Mouse (Mus musculus): ENCODE results near the gene Acaca. TPM values are rescaled to one million over a fixed set of nuclear protein-coding genes. Genes with fewer than 3 reads are reported as not detected.

Gene Acaca
- polyA plus RNA-seq, 1 experiment = 52.2 TPM

GRCm38 (mm10) chr11:84172539-84173435 lies 43.3 kb downstream of the Acaca start:
- Histone ChIP-seq H3K4me3 (ENCODE audit: insufficient read depth, low read length) (no peak overlapping the region), H3K27ac (ENCODE audit: insufficient read depth, low read length) (no peak overlapping the region), H3K4me1 (ENCODE audit: control insufficient read depth, insufficient read depth, low read length) (no peaks in the 10 kb centered on the region)
- no peak for TF ChIP-seq CTCF (IDR thresholded peaks at IDR 0.05; ENCODE audit: borderline replicate concordance, insufficient read depth, low read length)
- TF ChIP-seq POLR2A (IDR thresholded peaks at IDR 0.05; ENCODE audit: low read depth, low read length) = no peak

- no peak overlapping the region for H3K27ac ChIP-seq (ENCODE audit: insufficient read depth, low read length)
- TF ChIP-seq POLR2A (IDR thresholded peaks at IDR 0.05; ENCODE audit: low read depth, low read length) (no peak), CTCF (IDR thresholded peaks at IDR 0.05; ENCODE audit: borderline replicate concordance, insufficient read depth, low read length) (no peak)
- H3K4me3 ChIP-seq (ENCODE audit: insufficient read depth, low read length) = no peak overlapping the region
- H3K4me1 ChIP-seq (ENCODE audit: control insufficient read depth, insufficient read depth, low read length) = peaks cover 7% of the 10 kb centered on the region; the same call in 1 of the 2 replicates
Observed at GRCm38 (mm10) chr11:84178571-84178970, 49.1 kb downstream of the Acaca start.

GRCm38 (mm10) chr11:84179226-84179953 lies 49.9 kb downstream of the Acaca start:
- TF ChIP-seq CTCF (IDR thresholded peaks at IDR 0.05; ENCODE audit: borderline replicate concordance, insufficient read depth, low read length) = no peak
- peak; percentile 76; the same call in 1 of the 2 replicates for TF ChIP-seq POLR2A (IDR thresholded peaks at IDR 0.05; ENCODE audit: low read depth, low read length)
- Histone ChIP-seq H3K4me3 (ENCODE audit: insufficient read depth, low read length) (peak overlapping the region; percentile 98), H3K27ac (ENCODE audit: insufficient read depth, low read length) (peak overlapping the region; percentile 60), H3K4me1 (ENCODE audit: control insufficient read depth, insufficient read depth, low read length) (peaks cover 7% of the 10 kb centered on the region; the same call in 1 of the 2 replicates)

GRCm38 (mm10) chr11:84179954-84180598 lies 50.6 kb downstream of the Acaca start:
- TF ChIP-seq POLR2A (IDR thresholded peaks at IDR 0.05; ENCODE audit: low read depth, low read length) = peak; percentile 64; the same call in 1 of the 2 replicates
- TF ChIP-seq CTCF (IDR thresholded peaks at IDR 0.05; ENCODE audit: borderline replicate concordance, insufficient read depth, low read length) = no peak
- Histone ChIP-seq H3K4me1 (ENCODE audit: control insufficient read depth, insufficient read depth, low read length) (peaks cover 7% of the 10 kb centered on the region; the same call in 1 of the 2 replicates), H3K4me3 (ENCODE audit: insufficient read depth, low read length) (peak overlapping the region; percentile 98), H3K27ac (ENCODE audit: insufficient read depth, low read length) (peak overlapping the region; percentile 60)

GRCm38 (mm10) chr11:84181286-84181685 lies 51.8 kb downstream of the Acaca start:
- H3K4me1 ChIP-seq (ENCODE audit: control insufficient read depth, insufficient read depth, low read length) = peaks cover 7% of the 10 kb centered on the region; the same call in 1 of the 2 replicates
- peak overlapping the region; percentile 98; the same call in 1 of the 2 replicates for H3K4me3 ChIP-seq (ENCODE audit: insufficient read depth, low read length)
- TF ChIP-seq POLR2A (IDR thresholded peaks at IDR 0.05; ENCODE audit: low read depth, low read length) (no peak), CTCF (IDR thresholded peaks at IDR 0.05; ENCODE audit: borderline replicate concordance, insufficient read depth, low read length) (no peak)
- H3K27ac ChIP-seq (ENCODE audit: insufficient read depth, low read length) = no peak overlapping the region

GRCm38 (mm10) chr11:84188530-84188929 lies 59.1 kb downstream of the Acaca start:
- Histone ChIP-seq H3K27ac (ENCODE audit: insufficient read depth, low read length) (no peak overlapping the region), H3K4me3 (ENCODE audit: insufficient read depth, low read length) (no peak overlapping the region), H3K4me1 (ENCODE audit: control insufficient read depth, insufficient read depth, low read length) (no peaks in the 10 kb centered on the region)
- TF ChIP-seq POLR2A (IDR thresholded peaks at IDR 0.05; ENCODE audit: low read depth, low read length) (no peak), CTCF (IDR thresholded peaks at IDR 0.05; ENCODE audit: borderline replicate concordance, insufficient read depth, low read length) (no peak)

- TF ChIP-seq POLR2A (IDR thresholded peaks at IDR 0.05; ENCODE audit: low read depth, low read length) = no peak
- TF ChIP-seq CTCF (IDR thresholded peaks at IDR 0.05; ENCODE audit: borderline replicate concordance, insufficient read depth, low read length) = no peak
- Histone ChIP-seq H3K4me3 (ENCODE audit: insufficient read depth, low read length) (no peak overlapping the region), H3K27ac (ENCODE audit: insufficient read depth, low read length) (no peak overlapping the region)
Observed at GRCm38 (mm10) chr11:84190581-84191233, 61.2 kb downstream of the Acaca start.

GRCm38 (mm10) chr11:84193249-84193648 lies 63.8 kb downstream of the Acaca start:
- no peaks in the 10 kb centered on the region; the same call in 1 of the 2 replicates for H3K4me1 ChIP-seq (ENCODE audit: control insufficient read depth, insufficient read depth, low read length)
- H3K27ac ChIP-seq (ENCODE audit: insufficient read depth, low read length) = no peak overlapping the region
- H3K4me3 ChIP-seq (ENCODE audit: insufficient read depth, low read length) = no peak overlapping the region
- TF ChIP-seq POLR2A (IDR thresholded peaks at IDR 0.05; ENCODE audit: low read depth, low read length) (no peak), CTCF (IDR thresholded peaks at IDR 0.05; ENCODE audit: borderline replicate concordance, insufficient read depth, low read length) (no peak)

More at GRCm38 (mm10) chr11:84190581-84191233, 61.2 kb downstream of the Acaca start:
- H3K4me1 ChIP-seq (ENCODE audit: control insufficient read depth, insufficient read depth, low read length) = no peaks in the 10 kb centered on the region

- TF ChIP-seq CTCF (IDR thresholded peaks at IDR 0.05; ENCODE audit: borderline replicate concordance, insufficient read depth, low read length) = no peak
- TF ChIP-seq POLR2A (IDR thresholded peaks at IDR 0.05; ENCODE audit: low read depth, low read length) = no peak
- Histone ChIP-seq H3K27ac (ENCODE audit: insufficient read depth, low read length) (no peak overlapping the region), H3K4me3 (ENCODE audit: insufficient read depth, low read length) (no peak overlapping the region), H3K4me1 (ENCODE audit: control insufficient read depth, insufficient read depth, low read length) (no peaks in the 10 kb centered on the region; the same call in 1 of the 2 replicates)
Observed at GRCm38 (mm10) chr11:84194751-84195150, 65.3 kb downstream of the Acaca start.

All from embryonic fibroblast, embryonic 13.5 days (primary cell).